Mouse (Mus musculus) lung, postnatal 0 days (tissue): ENCODE results near the gene Msln. TPM values are rescaled to one million over a fixed set of nuclear protein-coding genes. Genes with fewer than 3 reads are reported as not detected.

ENCODE experiments used
- ATAC-seq: fragments of 200-750 bp; cut with Nextera tagmentation; 2 replicates; pipeline ENCODE4 v1.8.0; 2017; ENCODE audit warnings: moderate library complexity
- DNase-seq: peaks from one replicate; pipeline ENCODE4 v3.0.0-alpha.2; 2016; ENCODE audit warnings: low spot score
- H3K27ac ChIP-seq: fragments of 300-500 bp; sonication (generic); 2 replicates; pipeline ENCODE4 v1.5.1; 2014; ENCODE audit warnings: antibody characterized with exemption, mild to moderate bottlenecking, low read length, mixed read lengths
- H3K27me3 ChIP-seq: fragments of 300-500 bp; sonication (generic); replicated peaks from 2 replicates; pipeline ENCODE4 v1.6.1; 2014; ENCODE audit warnings: low read length, mixed read lengths; ENCODE audit not compliant: insufficient read depth
- H3K36me3 ChIP-seq: fragments of 300-500 bp; sonication (generic); 2 replicates; pipeline ENCODE4 v1.6.1; 2014; ENCODE audit warnings: low read length, mixed read lengths; ENCODE audit not compliant: insufficient read depth
- H3K4me1 ChIP-seq: fragments of 300-500 bp; sonication (generic); 2 replicates; pipeline ENCODE4 v1.6.1; 2014; ENCODE audit warnings: antibody characterized with exemption, low read depth, low read length, mixed read lengths; ENCODE audit not compliant: insufficient read depth
- H3K4me2 ChIP-seq: fragments of 300-500 bp; sonication (generic); replicated peaks from 2 replicates; pipeline ENCODE4 v1.6.1; 2014; ENCODE audit warnings: low read depth, mild to moderate bottlenecking, low read length, moderate library complexity, mixed read lengths
- H3K4me3 ChIP-seq: fragments of 300-500 bp; sonication (generic); 2 replicates; pipeline ENCODE4 v1.5.1; 2014; ENCODE audit warnings: low read depth, low read length
- H3K9ac ChIP-seq: fragments of 300-500 bp; sonication (generic); replicated peaks from 2 replicates; pipeline ENCODE4 v1.6.1; 2014; ENCODE audit warnings: low read depth, mild to moderate bottlenecking
- H3K9me3 ChIP-seq: fragments of 300-500 bp; sonication (generic); 2 replicates; pipeline ENCODE4 v1.6.1; 2016; ENCODE audit warnings: low read length, mixed read lengths
- CTCF ChIP-seq: IDR thresholded peaks from 2 replicates; pipeline ENCODE4 v1.5.1; 2016; ENCODE audit warnings: antibody characterized with exemption, mild to moderate bottlenecking
- EP300 ChIP-seq: IDR thresholded peaks from 2 replicates; pipeline ENCODE4 v1.6.1; 2016; ENCODE audit warnings: antibody characterized with exemption, mild to moderate bottlenecking, control low read depth
- WGBS: fragments of 180-500 bp; shearing (Covaris S2); extraction: QIAGEN DNeasy Blood & Tissue Kit; methylation state at CpG from one replicate; pipeline ENCODE4 v1.1.7; 2014; 5-methylcytosine and 5-hydroxymethylcytosine counted together
- polyA plus RNA-seq: library from polyadenylated mRNA; unstranded; fragments of >200 nt; fragmentation: Nextera tagmentation; extraction: Ambion mirVana; gene quantifications from 2 replicates; pipeline ENCODE4 v1.2.1, GENCODE M21; 2015

Msln gene
- polyA plus RNA-seq, 1 experiment from 2014 or later = 584 TPM

GRCm38 (mm10) chr17:25723470-25723869 lies 30.7 kb downstream of the Msln start:
- 95% methylated on average over 19 of the region's 19 CpGs for WGBS
- no peak for DNase-seq
- H3K9ac ChIP-seq = no peak overlapping the region
- H3K4me2 ChIP-seq = no peak overlapping the region
- H3K27ac ChIP-seq = no peak overlapping the region
- H3K4me1 ChIP-seq = peaks cover 14% of the 10 kb centered on the region; the same call in 1 of the 2 replicates
- H3K4me3 ChIP-seq = no peak overlapping the region
- H3K9me3 ChIP-seq = no peaks in the 10 kb centered on the region
- no peaks in the 10 kb centered on the region for H3K36me3 ChIP-seq
- TF ChIP-seq CTCF (no peak), EP300 (no peak)
- H3K27me3 ChIP-seq = no peaks in the 10 kb centered on the region
- ATAC-seq = no peak

- 94% methylated on average over 5 of the region's 5 CpGs for whole genome bisulfite sequencing
- DNase-seq (no peak), ATAC-seq (no peak)
- H3K9me3 ChIP-seq = no peaks in the 10 kb centered on the region
- no peak for TF ChIP-seq EP300
- TF ChIP-seq CTCF = no peak
- H3K9ac ChIP-seq = no peak overlapping the region
- H3K27ac ChIP-seq = no peak overlapping the region
- no peaks in the 10 kb centered on the region for H3K36me3 ChIP-seq
- no peak overlapping the region for H3K4me2 ChIP-seq
- 0 out of 2 replicates have a peak, but pooled peaks cover 3% of the 10 kb centered on the region for H3K27me3 ChIP-seq
- no peak overlapping the region for H3K4me3 ChIP-seq
- H3K4me1 ChIP-seq = peaks cover under 1% of the 10 kb centered on the region; the same call in 1 of the 2 replicates
Observed at GRCm38 (mm10) chr17:25721476-25721875, 32.7 kb downstream of the Msln start.

DNA sequence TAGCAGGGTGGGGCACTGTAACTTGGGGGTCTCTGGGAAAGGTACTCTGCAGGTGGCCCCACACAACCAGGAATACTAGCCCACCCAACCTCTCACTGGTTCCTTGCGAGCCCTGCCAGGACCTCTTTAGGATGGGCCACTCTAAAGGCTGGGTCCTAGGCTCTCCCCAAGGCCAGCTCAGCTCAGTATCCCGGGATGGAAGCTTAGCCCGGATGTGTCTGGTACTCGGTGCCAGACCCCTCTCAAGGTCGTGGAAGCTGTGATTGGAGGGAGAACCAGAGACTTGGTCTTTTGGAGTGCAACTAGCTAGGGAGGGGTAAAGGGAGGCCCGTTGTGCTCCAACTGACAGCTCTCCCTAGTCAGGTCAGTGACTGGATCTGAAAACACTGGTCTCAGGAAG lies 36.5 kb downstream of the Msln start:
- DNase-seq = no peak

DNA sequence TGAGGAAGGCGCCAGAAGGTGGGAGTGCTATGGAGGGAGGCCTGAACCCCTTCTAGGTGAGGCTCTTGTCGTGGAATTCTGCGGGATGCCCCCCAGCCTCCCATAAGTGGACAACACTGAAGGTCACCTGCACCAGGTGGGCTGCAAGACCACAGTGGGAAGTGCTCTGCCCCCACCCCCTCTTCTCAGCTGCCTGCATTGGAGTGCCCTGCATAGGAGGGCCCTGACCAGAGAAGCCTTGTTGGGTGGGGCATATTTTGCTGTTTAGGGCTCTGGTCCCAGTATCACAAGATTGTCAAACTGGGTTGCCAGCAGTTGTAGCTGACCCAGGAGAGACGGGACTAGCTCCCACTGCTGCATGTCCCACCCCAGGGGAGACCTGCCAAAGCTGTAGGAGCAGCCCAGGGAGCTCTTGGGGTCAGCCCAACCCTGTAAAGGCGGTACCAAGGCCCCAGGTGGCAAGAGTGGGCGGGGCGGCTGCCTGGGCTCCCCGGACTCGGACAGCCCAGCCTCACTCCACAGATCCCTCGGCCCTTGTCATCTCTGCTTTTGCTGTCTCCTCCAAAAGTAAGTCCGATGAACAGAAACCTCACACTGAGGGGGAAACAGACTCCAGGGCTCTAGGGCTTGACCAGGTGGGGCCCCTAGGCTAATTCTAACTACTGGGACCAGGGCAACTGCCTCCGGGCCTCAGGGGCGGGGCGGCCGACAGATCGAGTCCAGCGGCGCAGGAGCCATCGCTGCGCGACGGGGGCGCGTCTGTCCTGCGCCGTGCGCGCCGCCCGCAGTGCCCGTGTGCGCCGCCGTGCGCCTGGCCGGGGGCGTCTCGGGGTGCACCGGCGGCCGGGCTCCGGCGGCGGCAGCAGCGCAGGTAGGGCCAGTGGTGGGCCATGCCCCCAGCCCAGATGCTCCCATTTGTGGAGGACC lies 37.2 kb downstream of the Msln start, which contains the start of gene Gng13:
Gene Gng13, plus strand, starts transcription at position 461 of the 927 bp plus-strand sequence.
- Histone ChIP-seq H3K9me3 (no peaks in the 10 kb centered on the region), H3K4me3 (peak within 1 kb of the TSS; percentile 31), H3K36me3 (no peaks in the 10 kb centered on the region), H3K27ac (no peak within 1 kb of the TSS), H3K4me1 (no peaks in the 10 kb centered on the region), H3K27me3 (0 out of 2 replicates have a peak, but pooled peaks cover 3% of the 10 kb centered on the region), H3K9ac (no peak within 1 kb of the TSS), H3K4me2 (peak within 1 kb of the TSS; percentile 64)
- peak; percentile 31 for DNase-seq
- 2% methylated on average over 38 of the region's 45 CpGs for WGBS
- no peak for TF ChIP-seq CTCF
- no peak for TF ChIP-seq EP300
- peak; percentile 67 for ATAC-seq

More for the DNA sequence above, 36.5 kb downstream of the Msln start:
- Histone ChIP-seq H3K36me3 (no peaks in the 10 kb centered on the region), H3K27ac (no peak overlapping the region), H3K4me2 (peak overlapping the region; percentile 64), H3K9ac (no peak overlapping the region), H3K27me3 (0 out of 2 replicates have a peak, but pooled peaks cover 3% of the 10 kb centered on the region), H3K4me1 (no peaks in the 10 kb centered on the region), H3K9me3 (no peaks in the 10 kb centered on the region), H3K4me3 (peak overlapping the region; percentile 31; the same call in 1 of the 2 replicates)
- 8% methylated on average over 6 of the region's 6 CpGs for WGBS
- TF ChIP-seq EP300 = no peak
- no peak for TF ChIP-seq CTCF
- ATAC-seq = no peak

GRCm38 (mm10) chr17:25716130-25716529 lies 38.0 kb downstream of the Msln start:
- no peak overlapping the region for H3K4me3 ChIP-seq
- 2% methylated on average over 6 of the region's 6 CpGs for WGBS
- no peak for TF ChIP-seq EP300
- no peak for TF ChIP-seq CTCF

DNA sequence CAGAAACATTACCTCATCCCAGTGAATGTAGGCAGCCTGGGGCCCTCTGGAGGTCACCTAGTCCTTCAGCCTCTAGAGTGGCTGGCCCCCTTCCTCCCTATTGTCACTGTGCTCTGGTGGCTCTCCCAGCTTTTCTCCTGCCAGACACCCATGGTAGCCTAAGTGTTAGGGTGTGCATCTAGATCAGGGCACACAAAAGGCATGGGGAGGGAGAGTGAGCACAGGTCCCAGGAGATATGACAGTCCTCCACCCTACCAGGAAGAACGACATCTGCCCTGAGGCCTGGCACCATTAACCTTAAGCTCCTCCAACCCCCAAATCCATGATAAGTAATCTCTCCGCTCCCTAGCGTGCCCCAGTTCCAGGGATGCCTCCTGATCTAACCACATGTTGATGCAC lies 38.6 kb downstream of the Msln start:
- H3K27ac ChIP-seq = no peak overlapping the region
- no peak for ATAC-seq
- TF ChIP-seq EP300 = no peak
- no peak overlapping the region for H3K9ac ChIP-seq
- no peaks in the 10 kb centered on the region for H3K9me3 ChIP-seq
- 0 out of 2 replicates have a peak, but pooled peaks cover 3% of the 10 kb centered on the region for H3K27me3 ChIP-seq
- 58% methylated on average over 3 of the region's 3 CpGs for WGBS
- no peaks in the 10 kb centered on the region for H3K36me3 ChIP-seq
- no peaks in the 10 kb centered on the region for H3K4me1 ChIP-seq
- no peak for DNase-seq
- H3K4me2 ChIP-seq = no peak overlapping the region
- H3K4me3 ChIP-seq = no peak overlapping the region

More at GRCm38 (mm10) chr17:25716130-25716529, 38.0 kb downstream of the Msln start:
- H3K27ac ChIP-seq = no peak overlapping the region
- ATAC-seq (no peak), DNase-seq (no peak)
- no peak overlapping the region for H3K4me2 ChIP-seq
- H3K9me3 ChIP-seq = no peaks in the 10 kb centered on the region
- no peak overlapping the region for H3K9ac ChIP-seq
- H3K27me3 ChIP-seq = 0 out of 2 replicates have a peak, but pooled peaks cover 3% of the 10 kb centered on the region
- no peaks in the 10 kb centered on the region for H3K4me1 ChIP-seq
- H3K36me3 ChIP-seq = no peaks in the 10 kb centered on the region
